Mouse (Mus musculus) heart, embryonic 14.5 days (tissue): ENCODE data around the gene Npas1. TPM values are rescaled to one million over a fixed set of nuclear protein-coding genes. Genes with fewer than 3 reads are reported as not detected.

Source experiments
- polyA plus RNA-seq: library from polyadenylated mRNA; unstranded; fragments of >200 nt; fragmentation: Nextera tagmentation; extraction: Ambion mirVana; gene quantifications from 2 replicates; pipeline ENCODE4 v1.2.1, GENCODE M21; 2014

Gene Npas1
- polyA plus RNA-seq, 1 experiment from 2014 or later, result 0.20 TPM

Other genes with a start within 250 kb of the Npas1 start
- 0.80 and 0.94 TPM in 2 replicates for gene C5ar2, start 233.6 kb downstream of the Npas1 start, polyA plus RNA-seq
- 3.3 and 3.7 TPM in 2 replicates for gene C5ar1, start 218.2 kb downstream of the Npas1 start, polyA plus RNA-seq
- gene Inafm1, start 204.1 kb downstream of the Npas1 start, polyA plus RNA-seq, result 9.9 and 11.7 TPM in 2 replicates
- gene Ccdc9, start 190.9 kb downstream of the Npas1 start, polyA plus RNA-seq, result 10.6 and 11.2 TPM in 2 replicates
- gene Bbc3, start 169.3 kb downstream of the Npas1 start, polyA plus RNA-seq, result 3.8 and 5.2 TPM in 2 replicates
- 179 and 183 TPM in 2 replicates for gene Sae1, start 89.9 kb downstream of the Npas1 start, polyA plus RNA-seq
- gene Zc3h4, start 76.8 kb downstream of the Npas1 start, polyA plus RNA-seq, result 8.6 and 10.6 TPM in 2 replicates
- 87.5 and 96.7 TPM in 2 replicates for gene Tmem160, start 24.9 kb downstream of the Npas1 start, polyA plus RNA-seq
- 16.7 and 18.0 TPM in 2 replicates for gene Arhgap35, start 137.3 kb upstream of the Npas1 start, polyA plus RNA-seq
- gene Ceacam15, start 198.0 kb upstream of the Npas1 start, polyA plus RNA-seq, result 0.47 and 0.66 TPM in 2 replicates
- not detected in 2 replicates for gene Ceacam9, start 244.2 kb upstream of the Npas1 start, polyA plus RNA-seq